Mouse (Mus musculus): ENCODE results near the gene Fam19a5. TPM values are rescaled to one million over a fixed set of nuclear protein-coding genes. Genes with fewer than 3 reads are reported as not detected.

Fam19a5 gene
- polyA plus RNA-seq, 1 experiment, result 69.0 TPM

GRCm38 (mm10) chr15:87549724-87550123 lies 5.6 kb downstream of the Fam19a5 start:
- TF ChIP-seq POLR2A (IDR thresholded peaks at IDR 0.05; ENCODE audit: borderline replicate concordance, extremely low read depth, insufficient read depth, insufficient read length, poor library complexity, severe bottlenecking), result no peak
- no peak for TF ChIP-seq CTCF (IDR thresholded peaks at IDR 0.05; ENCODE audit: borderline replicate concordance, extremely low read depth, insufficient read depth, insufficient read length)
- no peak for DNase-seq (ENCODE audit: low read depth)

GRCm38 (mm10) chr15:87550756-87551155 lies 6.7 kb downstream of the Fam19a5 start:
- DNase-seq (ENCODE audit: low read depth), result no peak
- no peak for TF ChIP-seq CTCF (IDR thresholded peaks at IDR 0.05; ENCODE audit: borderline replicate concordance, extremely low read depth, insufficient read depth, insufficient read length)
- TF ChIP-seq POLR2A (IDR thresholded peaks at IDR 0.05; ENCODE audit: borderline replicate concordance, extremely low read depth, insufficient read depth, insufficient read length, poor library complexity, severe bottlenecking), result no peak

GRCm38 (mm10) chr15:87551556-87551955 lies 7.5 kb downstream of the Fam19a5 start:
- DNase-seq (ENCODE audit: low read depth), result no peak
- TF ChIP-seq CTCF (IDR thresholded peaks at IDR 0.05; ENCODE audit: borderline replicate concordance, extremely low read depth, insufficient read depth, insufficient read length) (no peak), POLR2A (IDR thresholded peaks at IDR 0.05; ENCODE audit: borderline replicate concordance, extremely low read depth, insufficient read depth, insufficient read length, poor library complexity, severe bottlenecking) (no peak)

GRCm38 (mm10) chr15:87555811-87556210 lies 11.7 kb downstream of the Fam19a5 start:
- TF ChIP-seq POLR2A (IDR thresholded peaks at IDR 0.05; ENCODE audit: borderline replicate concordance, extremely low read depth, insufficient read depth, insufficient read length, poor library complexity, severe bottlenecking) (no peak), CTCF (IDR thresholded peaks at IDR 0.05; ENCODE audit: borderline replicate concordance, extremely low read depth, insufficient read depth, insufficient read length) (no peak)
- no peak for DNase-seq (ENCODE audit: low read depth)

GRCm38 (mm10) chr15:87564331-87564730 lies 20.2 kb downstream of the Fam19a5 start:
- TF ChIP-seq CTCF (IDR thresholded peaks at IDR 0.05; ENCODE audit: borderline replicate concordance, extremely low read depth, insufficient read depth, insufficient read length) (no peak), POLR2A (IDR thresholded peaks at IDR 0.05; ENCODE audit: borderline replicate concordance, extremely low read depth, insufficient read depth, insufficient read length, poor library complexity, severe bottlenecking) (no peak)
- no peak for DNase-seq (ENCODE audit: low read depth)

- no peak for TF ChIP-seq POLR2A (IDR thresholded peaks at IDR 0.05; ENCODE audit: borderline replicate concordance, extremely low read depth, insufficient read depth, insufficient read length, poor library complexity, severe bottlenecking)
- TF ChIP-seq CTCF (IDR thresholded peaks at IDR 0.05; ENCODE audit: borderline replicate concordance, extremely low read depth, insufficient read depth, insufficient read length), result no peak
- peak; percentile 95 for DNase-seq (ENCODE audit: low read depth)
These were observed 22.2 kb downstream of the Fam19a5 start for GRCm38 (mm10) chr15:87566040-87566929.

- DNase-seq (ENCODE audit: low read depth), result peak; percentile 33
- no peak for TF ChIP-seq CTCF (IDR thresholded peaks at IDR 0.05; ENCODE audit: borderline replicate concordance, extremely low read depth, insufficient read depth, insufficient read length)
- no peak for TF ChIP-seq POLR2A (IDR thresholded peaks at IDR 0.05; ENCODE audit: borderline replicate concordance, extremely low read depth, insufficient read depth, insufficient read length, poor library complexity, severe bottlenecking)
These were observed 26.1 kb downstream of the Fam19a5 start for GRCm38 (mm10) chr15:87570182-87570581.

GRCm38 (mm10) chr15:87579861-87580260 lies 35.8 kb downstream of the Fam19a5 start:
- DNase-seq (ENCODE audit: low read depth), result no peak
- no peak for TF ChIP-seq POLR2A (IDR thresholded peaks at IDR 0.05; ENCODE audit: borderline replicate concordance, extremely low read depth, insufficient read depth, insufficient read length, poor library complexity, severe bottlenecking)
- no peak for TF ChIP-seq CTCF (IDR thresholded peaks at IDR 0.05; ENCODE audit: borderline replicate concordance, extremely low read depth, insufficient read depth, insufficient read length)

- TF ChIP-seq POLR2A (IDR thresholded peaks at IDR 0.05; ENCODE audit: borderline replicate concordance, extremely low read depth, insufficient read depth, insufficient read length, poor library complexity, severe bottlenecking) (no peak), CTCF (IDR thresholded peaks at IDR 0.05; ENCODE audit: borderline replicate concordance, extremely low read depth, insufficient read depth, insufficient read length) (no peak)
- DNase-seq (ENCODE audit: low read depth), result peak; percentile 76
These were observed 40.0 kb downstream of the Fam19a5 start for GRCm38 (mm10) chr15:87583921-87584621.

GRCm38 (mm10) chr15:87590975-87591374 lies 46.9 kb downstream of the Fam19a5 start:
- no peak for TF ChIP-seq POLR2A (IDR thresholded peaks at IDR 0.05; ENCODE audit: borderline replicate concordance, extremely low read depth, insufficient read depth, insufficient read length, poor library complexity, severe bottlenecking)
- no peak for TF ChIP-seq CTCF (IDR thresholded peaks at IDR 0.05; ENCODE audit: borderline replicate concordance, extremely low read depth, insufficient read depth, insufficient read length)
- DNase-seq (ENCODE audit: low read depth), result peak; percentile 74

- DNase-seq (ENCODE audit: low read depth), result peak; percentile 43
- no peak for TF ChIP-seq POLR2A (IDR thresholded peaks at IDR 0.05; ENCODE audit: borderline replicate concordance, extremely low read depth, insufficient read depth, insufficient read length, poor library complexity, severe bottlenecking)
- TF ChIP-seq CTCF (IDR thresholded peaks at IDR 0.05; ENCODE audit: borderline replicate concordance, extremely low read depth, insufficient read depth, insufficient read length), result no peak
These were observed 52.6 kb downstream of the Fam19a5 start for GRCm38 (mm10) chr15:87596731-87597130.
